Mouse (Mus musculus) hindbrain, embryonic 13.5 days (tissue): ENCODE results near the gene BC048679. TPM values are rescaled to one million over a fixed set of nuclear protein-coding genes. Genes with fewer than 3 reads are reported as not detected.

ENCODE experiments used
- ATAC-seq: fragments of 200-750 bp; cut with Nextera tagmentation; 2 replicates; pipeline ENCODE4 v1.8.0; 2017; ENCODE audit warnings: moderate TSS enrichment; ENCODE audit not compliant: low FRiP score
- H3K27ac ChIP-seq: fragments of 300-500 bp; sonication (generic); 2 replicates; pipeline ENCODE4 v1.5.1; 2015; ENCODE audit warnings: inconsistent platforms, mild to moderate bottlenecking, moderate library complexity
- H3K27me3 ChIP-seq: fragments of 300-500 bp; sonication (generic); 2 replicates; pipeline ENCODE4 v1.6.1; 2015; ENCODE audit warnings: mild to moderate bottlenecking, inconsistent platforms
- H3K36me3 ChIP-seq: fragments of 300-500 bp; sonication (generic); 2 replicates; pipeline ENCODE4 v1.6.1; 2015; ENCODE audit warnings: mild to moderate bottlenecking, inconsistent platforms
- H3K4me1 ChIP-seq: fragments of 300-500 bp; sonication (generic); replicated peaks from 2 replicates; pipeline ENCODE4 v1.6.1; 2015; ENCODE audit warnings: inconsistent platforms
- H3K4me2 ChIP-seq: fragments of 300-500 bp; sonication (generic); 2 replicates; pipeline ENCODE4 v1.6.1; 2015; ENCODE audit warnings: inconsistent platforms, mild to moderate bottlenecking, moderate library complexity
- H3K4me3 ChIP-seq: fragments of 300-500 bp; sonication (generic); 2 replicates; pipeline ENCODE4 v1.5.1; 2015; ENCODE audit warnings: mild to moderate bottlenecking, inconsistent platforms
- H3K9ac ChIP-seq: fragments of 300-500 bp; sonication (generic); 2 replicates; pipeline ENCODE4 v1.6.1; 2015; ENCODE audit warnings: mild to moderate bottlenecking, inconsistent platforms
- H3K9me3 ChIP-seq: fragments of 300-500 bp; sonication (generic); 2 replicates; pipeline ENCODE4 v1.6.1; 2016; ENCODE audit warnings: inconsistent platforms
- WGBS: fragments of 180-500 bp; shearing (Covaris S2); methylation state at CpG from one replicate; pipeline ENCODE4 v1.1.7; 2015; 5-methylcytosine and 5-hydroxymethylcytosine counted together
- polyA plus RNA-seq: library from polyadenylated mRNA; unstranded; fragments of >200 nt; fragmentation: Nextera tagmentation; extraction: Ambion mirVana; gene quantifications from 2 replicates; pipeline ENCODE4 v1.2.1, GENCODE M21; 2015

Gene BC048679
- not detected in 2 replicates for polyA plus RNA-seq

- no peak for ATAC-seq
- Histone ChIP-seq H3K9me3 (no peaks in the 10 kb centered on the region), H3K4me1 (no peaks in the 10 kb centered on the region; the same call in 1 of the 2 replicates)
These were observed at the start of gene BC048679 for GRCm38 (mm10) chr7:81498181-81498580. Gene BC048679 (minus strand): TSS chr7:81498281.

GRCm38 (mm10) chr7:81542934-81543333, 44.9 kb upstream of the BC048679 start:
- H3K4me3 ChIP-seq: no peak overlapping the region
- no peaks in the 10 kb centered on the region for H3K27me3 ChIP-seq
- no peak overlapping the region for H3K27ac ChIP-seq
- WGBS: 83% methylated on average over 8 of the region's 8 CpGs
- no peaks in the 10 kb centered on the region for H3K9me3 ChIP-seq
- H3K36me3 ChIP-seq: no peaks in the 10 kb centered on the region
- H3K4me1 ChIP-seq: peaks cover 7% of the 10 kb centered on the region; the same call in 1 of the 2 replicates
- no peak for ATAC-seq
- H3K9ac ChIP-seq: no peak overlapping the region
- no peak overlapping the region for H3K4me2 ChIP-seq

More at GRCm38 (mm10) chr7:81498181-81498580, at the start of gene BC048679:
- H3K4me2 ChIP-seq: no peak within 1 kb of the TSS
- no peak within 1 kb of the TSS for H3K27ac ChIP-seq
- H3K36me3 ChIP-seq: no peaks in the 10 kb centered on the region
- H3K9ac ChIP-seq: no peak within 1 kb of the TSS
- WGBS: 71% methylated on average over 7 of the region's 7 CpGs
- H3K27me3 ChIP-seq: peaks cover 4% of the 10 kb centered on the region
- H3K4me3 ChIP-seq: no peak within 1 kb of the TSS

GRCm38 (mm10) chr7:81541924-81542524, 43.9 kb upstream of the BC048679 start:
- no peaks in the 10 kb centered on the region for H3K9me3 ChIP-seq
- H3K9ac ChIP-seq: no peak overlapping the region
- H3K36me3 ChIP-seq: no peaks in the 10 kb centered on the region
- ATAC-seq: no peak
- WGBS: 89% methylated on average over 7 of the region's 7 CpGs
- H3K4me1 ChIP-seq: peaks cover 7% of the 10 kb centered on the region; the same call in 1 of the 2 replicates
- no peak overlapping the region for H3K4me3 ChIP-seq
- no peak overlapping the region for H3K4me2 ChIP-seq
- no peaks in the 10 kb centered on the region for H3K27me3 ChIP-seq
- no peak overlapping the region for H3K27ac ChIP-seq

- H3K4me2 ChIP-seq: no peak overlapping the region
- WGBS: 74% methylated on average over 1 of the region's 1 CpGs
- no peaks in the 10 kb centered on the region for H3K9me3 ChIP-seq
- H3K4me1 ChIP-seq: peaks cover 7% of the 10 kb centered on the region; the same call in 1 of the 2 replicates
- ATAC-seq: no peak
- H3K9ac ChIP-seq: no peak overlapping the region
- no peak overlapping the region for H3K4me3 ChIP-seq
- H3K27me3 ChIP-seq: no peaks in the 10 kb centered on the region
- no peak overlapping the region for H3K27ac ChIP-seq
- peaks cover under 1% of the 10 kb centered on the region; the same call in 1 of the 2 replicates for H3K36me3 ChIP-seq
These were observed 42.9 kb upstream of the BC048679 start for GRCm38 (mm10) chr7:81540999-81541398.

- Histone ChIP-seq H3K9ac (no peak overlapping the region), H3K4me3 (no peak overlapping the region), H3K36me3 (peaks cover 15% of the 10 kb centered on the region), H3K4me2 (no peak overlapping the region), H3K9me3 (no peaks in the 10 kb centered on the region), H3K27ac (no peak overlapping the region), H3K4me1 (peaks cover 7% of the 10 kb centered on the region; the same call in 1 of the 2 replicates), H3K27me3 (no peaks in the 10 kb centered on the region)
- no peak for ATAC-seq
- WGBS: 9% methylated on average over 2 of the region's 2 CpGs
These were observed 41.5 kb upstream of the BC048679 start for GRCm38 (mm10) chr7:81539565-81539964.

- ATAC-seq: no peak
- no peak overlapping the region for H3K9ac ChIP-seq
- H3K4me3 ChIP-seq: no peak overlapping the region
- 80% methylated on average over 2 of the region's 2 CpGs for WGBS
- no peaks in the 10 kb centered on the region for H3K27me3 ChIP-seq
- H3K36me3 ChIP-seq: peaks cover 28% of the 10 kb centered on the region
- no peak overlapping the region for H3K27ac ChIP-seq
- peaks cover 7% of the 10 kb centered on the region; the same call in 1 of the 2 replicates for H3K4me1 ChIP-seq
- no peaks in the 10 kb centered on the region; the same call in 1 of the 2 replicates for H3K9me3 ChIP-seq
- no peak overlapping the region for H3K4me2 ChIP-seq
These were observed 40.1 kb upstream of the BC048679 start for GRCm38 (mm10) chr7:81538070-81538675.

- Histone ChIP-seq H3K27me3 (no peaks in the 10 kb centered on the region), H3K4me2 (no peak overlapping the region), H3K4me3 (no peak overlapping the region), H3K36me3 (peaks cover 45% of the 10 kb centered on the region), H3K27ac (no peak overlapping the region), H3K4me1 (peaks cover 7% of the 10 kb centered on the region; the same call in 1 of the 2 replicates), H3K9ac (no peak overlapping the region), H3K9me3 (no peaks in the 10 kb centered on the region; the same call in 1 of the 2 replicates)
- no peak for ATAC-seq
- 93% methylated on average over 4 of the region's 4 CpGs for WGBS
These were observed 38.4 kb upstream of the BC048679 start for GRCm38 (mm10) chr7:81536478-81536877.

GRCm38 (mm10) chr7:81531462-81531861, 33.4 kb upstream of the BC048679 start:
- Histone ChIP-seq H3K9ac (no peak overlapping the region), H3K4me1 (0 out of 2 replicates have a peak, but pooled peaks cover 3% of the 10 kb centered on the region), H3K36me3 (peaks cover 85% of the 10 kb centered on the region), H3K9me3 (no peaks in the 10 kb centered on the region; the same call in 1 of the 2 replicates), H3K4me2 (no peak overlapping the region), H3K4me3 (no peak overlapping the region), H3K27me3 (no peaks in the 10 kb centered on the region), H3K27ac (no peak overlapping the region)
- ATAC-seq: no peak
- WGBS: 96% methylated on average over 1 of the region's 1 CpGs

GRCm38 (mm10) chr7:81528918-81529317, 30.8 kb upstream of the BC048679 start:
- no peaks in the 10 kb centered on the region for H3K27me3 ChIP-seq
- ATAC-seq: no peak
- no peak overlapping the region for H3K4me3 ChIP-seq
- H3K36me3 ChIP-seq: peaks cover 71% of the 10 kb centered on the region
- 96% methylated on average over 8 of the region's 8 CpGs for WGBS
- no peaks in the 10 kb centered on the region; the same call in 1 of the 2 replicates for H3K9me3 ChIP-seq
- no peak overlapping the region for H3K27ac ChIP-seq
- H3K4me1 ChIP-seq: peaks cover 19% of the 10 kb centered on the region
- H3K4me2 ChIP-seq: no peak overlapping the region
- H3K9ac ChIP-seq: no peak overlapping the region

- WGBS: 14% methylated on average over 13 of the region's 13 CpGs
- Histone ChIP-seq H3K4me2 (peak overlapping the region; percentile 64), H3K36me3 (peaks cover 20% of the 10 kb centered on the region), H3K4me3 (peak overlapping the region; percentile 58), H3K4me1 (peaks cover 26% of the 10 kb centered on the region), H3K9ac (peak overlapping the region; percentile 81), H3K27me3 (no peaks in the 10 kb centered on the region), H3K27ac (peak overlapping the region; percentile 97), H3K9me3 (no peaks in the 10 kb centered on the region)
- no peak; the same call in 1 of the 2 replicates for ATAC-seq
These were observed 25.6 kb upstream of the BC048679 start for GRCm38 (mm10) chr7:81523663-81524017.

- peak overlapping the region; percentile 97 for H3K27ac ChIP-seq
- H3K9me3 ChIP-seq: no peaks in the 10 kb centered on the region
- under 1% methylated on average over 31 of the region's 31 CpGs for WGBS
- H3K4me2 ChIP-seq: peak overlapping the region; percentile 64
- peak overlapping the region; percentile 58 for H3K4me3 ChIP-seq
- no peaks in the 10 kb centered on the region for H3K27me3 ChIP-seq
- peaks cover 26% of the 10 kb centered on the region for H3K4me1 ChIP-seq
- peak; percentile 99 for ATAC-seq
- peak overlapping the region; percentile 81 for H3K9ac ChIP-seq
- H3K36me3 ChIP-seq: peaks cover 15% of the 10 kb centered on the region
These were observed 25.1 kb upstream of the BC048679 start for GRCm38 (mm10) chr7:81523008-81523662.
